Mouse (Mus musculus): Measurements from ENCODE around the gene Cog8.
"Not testable (repeated sequence)": the region's sequence is repeated elsewhere in the genome, so short reads cannot be mapped to it uniquely, and the experiment has no call there.

The Cog8 gene

DNA sequence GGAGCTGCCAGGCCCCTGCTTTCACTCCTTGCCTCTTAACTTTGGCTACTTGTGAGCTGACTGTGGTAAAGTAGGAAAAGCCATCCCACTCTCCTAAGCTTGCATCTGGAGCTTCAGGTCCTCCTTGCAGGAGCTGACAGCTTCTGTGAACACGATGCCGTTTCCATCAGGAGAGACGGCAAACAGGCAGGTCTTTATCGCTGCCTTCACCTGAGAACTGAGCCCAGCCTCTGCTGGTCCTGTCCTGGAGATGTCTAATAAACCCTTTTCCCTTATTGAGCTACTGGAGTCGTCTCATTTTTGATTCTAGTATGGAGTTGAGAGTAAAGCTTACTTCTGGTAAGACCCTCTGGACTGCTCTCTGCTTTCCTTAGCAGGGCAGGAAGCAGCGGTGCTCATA, 11.0 kb downstream of the Cog8 start:
- DNase-seq (ENCODE audit: low spot score), result no peak

GRCm38 (mm10) chr8:107040632-107041031, 15.9 kb downstream of the Cog8 start:
- no peak for DNase-seq (ENCODE audit: low spot score)

DNA sequence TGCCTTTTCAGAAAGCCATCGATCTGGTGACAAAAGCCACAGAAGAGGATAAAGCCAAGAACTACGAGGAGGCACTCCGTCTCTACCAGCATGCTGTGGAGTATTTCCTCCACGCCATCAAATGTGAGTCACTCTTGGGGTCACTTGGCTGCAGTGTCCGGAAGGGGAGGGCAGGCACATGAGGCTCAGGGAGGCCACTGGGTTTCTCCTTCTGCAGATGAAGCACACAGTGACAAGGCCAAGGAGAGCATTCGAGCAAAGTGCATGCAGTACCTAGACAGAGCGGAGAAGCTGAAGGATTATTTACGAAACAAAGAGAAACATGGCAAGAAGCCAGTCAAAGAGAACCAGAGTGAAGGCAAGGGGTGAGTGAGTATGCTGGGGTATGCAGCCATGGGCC, 19.9 kb downstream of the Cog8 start:
- DNase-seq (ENCODE audit: low spot score), result no peak

DNA sequence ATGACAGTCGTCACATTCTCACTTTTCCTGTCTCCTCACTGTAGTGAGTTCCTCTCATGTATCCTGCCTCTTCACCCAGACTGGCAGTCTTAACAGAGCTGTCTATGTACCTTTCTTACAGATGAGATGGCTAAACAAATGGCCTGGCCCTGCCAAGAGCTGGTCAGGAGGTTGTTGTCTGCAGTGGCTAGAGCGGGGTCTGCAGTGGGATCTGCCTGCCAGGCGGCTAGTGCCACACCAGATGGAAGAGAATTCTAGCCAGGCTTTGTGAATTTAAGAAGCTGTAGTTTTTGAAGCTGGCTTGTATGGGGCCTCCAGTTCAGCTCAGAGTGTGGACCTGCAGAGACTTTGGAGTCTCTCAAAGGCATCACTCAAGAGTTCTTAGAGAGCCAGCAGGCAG, 20.8 kb downstream of the Cog8 start:
- DNase-seq (ENCODE audit: low spot score), result no peak

- DNase-seq (ENCODE audit: low spot score), result not testable (repeated sequence)
These were observed 22.9 kb downstream of the Cog8 start for GRCm38 (mm10) chr8:107033609-107034008.

GRCm38 (mm10) chr8:107031577-107032090, 24.9 kb downstream of the Cog8 start:
- no peak for DNase-seq (ENCODE audit: low spot score)

DNA sequence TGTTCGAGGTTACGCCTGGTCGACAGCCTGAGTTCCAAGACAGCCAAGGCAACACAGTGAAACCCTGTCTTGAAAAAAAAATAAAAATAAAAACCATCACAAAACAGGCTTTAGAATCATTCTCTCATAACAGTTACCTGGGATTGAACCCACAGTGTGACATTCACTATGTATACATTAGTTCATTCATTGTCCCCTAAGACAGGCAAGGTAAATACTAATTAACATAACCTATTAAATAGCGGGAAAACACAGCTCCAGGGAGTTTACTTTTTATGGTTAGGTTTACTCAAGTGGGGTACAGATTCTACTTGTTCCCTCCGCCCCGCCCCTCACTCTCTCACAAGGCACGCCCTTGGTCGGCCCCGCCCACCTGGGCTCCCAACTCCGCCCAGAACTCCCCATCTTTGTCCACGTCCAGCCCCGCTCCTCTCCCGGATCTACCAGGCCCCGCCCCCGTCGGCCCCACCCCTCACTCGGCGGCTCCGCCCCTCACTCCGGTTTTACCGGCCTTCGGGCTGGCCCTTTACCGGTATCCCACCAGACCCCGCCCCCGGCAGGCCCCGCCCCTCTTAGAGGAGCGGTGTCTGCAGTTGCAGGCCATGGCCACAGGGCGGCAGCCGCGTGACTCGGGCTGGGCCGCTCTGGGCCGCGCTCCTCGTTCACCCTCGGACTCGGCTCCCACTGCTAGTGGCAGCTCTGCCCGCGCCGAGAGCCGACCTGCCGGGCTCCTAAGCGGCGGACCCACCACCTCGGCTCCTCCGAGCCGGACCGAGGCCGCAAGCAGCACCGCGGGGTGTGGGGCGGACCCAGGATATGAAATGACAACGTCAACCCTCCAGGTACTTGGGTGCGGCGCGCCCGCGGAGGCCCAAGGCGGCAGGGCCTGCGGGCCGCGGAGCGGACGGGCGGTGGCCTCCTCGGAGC, 25.6 kb downstream of the Cog8 start, which contains the start of gene Vps4a:
TSS of gene Vps4a (plus strand) at position 573 of the 927 bp plus-strand sequence.
- DNase-seq (ENCODE audit: low spot score), result peak; percentile 99

DNA sequence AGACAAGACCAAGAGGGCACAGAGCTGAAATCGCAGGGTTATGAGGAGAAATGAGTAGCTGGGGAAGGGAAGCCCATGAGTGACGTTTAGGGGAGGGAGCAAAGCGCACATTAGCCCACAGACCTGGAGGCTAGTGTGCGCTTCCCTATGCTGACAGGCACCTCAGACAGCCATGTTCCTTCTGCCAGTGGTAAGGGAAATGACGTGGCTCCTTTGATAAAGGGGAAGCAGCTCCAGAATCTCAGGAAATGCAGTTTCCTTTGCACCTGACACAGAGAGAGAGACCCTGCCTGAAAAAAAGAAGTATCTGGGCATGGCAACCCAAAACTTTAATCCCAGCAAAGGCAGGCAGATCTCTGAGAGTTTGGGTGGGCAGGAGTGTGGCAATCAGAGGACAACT, 26.4 kb downstream of the Cog8 start:
- DNase-seq (ENCODE audit: low spot score), result no peak

DNA sequence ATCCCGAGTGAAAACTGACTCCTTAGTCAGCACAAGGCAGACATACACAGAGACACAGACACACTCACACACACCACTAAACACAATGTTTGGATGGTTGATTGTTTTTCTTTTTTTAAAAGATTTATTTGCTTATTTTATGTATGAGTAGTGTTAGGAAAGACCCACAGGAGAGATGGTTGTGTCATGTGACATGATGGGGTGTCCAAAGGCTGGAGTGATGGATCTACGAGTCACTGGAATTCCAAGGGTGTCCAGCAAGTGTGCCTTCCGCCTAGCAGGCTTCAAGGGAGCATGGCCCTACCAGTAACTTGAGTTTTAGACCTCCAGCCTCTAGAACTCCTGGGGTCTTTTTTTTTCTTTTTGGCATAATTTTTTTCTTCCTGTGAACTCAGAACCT, 27.2 kb downstream of the Cog8 start:
- DNase-seq (ENCODE audit: low spot score), result no peak

GRCm38 (mm10) chr8:107023479-107023878, 33.0 kb downstream of the Cog8 start:
- DNase-seq (ENCODE audit: low spot score), result no peak

DNA sequence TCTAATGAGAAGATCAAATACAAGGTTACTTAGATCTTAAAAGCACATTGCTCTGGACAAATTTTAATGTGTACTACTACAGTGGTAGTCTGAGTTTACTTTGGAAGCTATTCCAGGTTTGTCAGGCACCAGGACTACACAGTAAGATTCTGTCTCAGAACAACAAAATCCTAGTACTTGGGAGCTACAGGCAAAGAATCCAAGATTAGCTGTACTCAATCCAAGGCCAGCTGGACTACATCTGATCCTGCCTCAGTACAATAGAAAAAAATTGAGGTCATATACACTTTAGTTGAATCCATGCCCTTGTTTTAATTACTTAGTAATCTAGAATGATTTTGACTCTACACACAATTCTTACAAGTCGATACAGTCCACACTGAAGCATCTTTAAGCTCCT, 41.6 kb downstream of the Cog8 start:
- no peak for DNase-seq (ENCODE audit: low spot score)

DNA sequence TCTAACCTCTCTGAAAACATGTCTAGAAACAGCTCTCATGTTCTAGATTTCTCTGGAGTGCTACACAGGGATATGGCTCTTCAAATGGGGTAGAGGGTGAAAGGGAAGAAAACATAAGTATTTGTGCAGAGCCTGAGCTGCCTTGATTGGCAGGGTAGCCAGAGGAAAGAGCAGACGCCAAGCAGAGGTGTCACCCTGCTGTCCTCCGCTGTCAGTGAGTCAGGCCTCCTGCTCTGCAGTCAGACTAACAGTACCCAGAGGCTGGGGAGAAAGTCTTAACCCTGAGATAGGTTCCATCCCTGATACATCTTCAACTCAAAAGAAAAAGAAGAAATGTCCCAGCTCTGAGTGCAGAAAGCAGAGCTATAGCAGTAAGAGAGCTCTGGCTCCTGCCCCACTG, 43.8 kb downstream of the Cog8 start:
- no peak for DNase-seq (ENCODE audit: low spot score)

- DNase-seq (ENCODE audit: low spot score), result no peak
These were observed 48.7 kb downstream of the Cog8 start for GRCm38 (mm10) chr8:107007795-107008194.

DNA sequence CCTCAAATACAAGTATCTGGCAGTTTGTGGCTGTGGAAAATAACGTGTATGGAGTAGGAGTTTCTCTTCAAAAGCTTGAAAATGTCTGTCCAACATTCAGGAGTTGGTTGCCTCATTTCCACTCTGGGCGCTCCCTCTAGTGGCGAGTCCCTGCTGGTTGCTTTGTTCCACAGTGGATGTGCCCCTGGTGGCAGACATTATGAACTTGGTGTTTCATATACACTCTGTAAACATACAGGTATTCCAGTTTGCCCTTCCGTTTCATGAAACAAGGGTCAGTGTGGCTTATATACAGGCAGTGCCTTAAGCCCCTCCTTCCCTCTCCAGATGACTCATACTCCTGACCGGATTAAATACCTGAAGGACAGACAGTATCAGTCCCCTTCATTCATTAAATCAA, 54.0 kb downstream of the Cog8 start:
- DNase-seq (ENCODE audit: low spot score), result peak; percentile 93

GRCm38 (mm10) chr8:106999068-106999467, 57.4 kb downstream of the Cog8 start:
- peak; percentile 36 for DNase-seq (ENCODE audit: low spot score)

DNA sequence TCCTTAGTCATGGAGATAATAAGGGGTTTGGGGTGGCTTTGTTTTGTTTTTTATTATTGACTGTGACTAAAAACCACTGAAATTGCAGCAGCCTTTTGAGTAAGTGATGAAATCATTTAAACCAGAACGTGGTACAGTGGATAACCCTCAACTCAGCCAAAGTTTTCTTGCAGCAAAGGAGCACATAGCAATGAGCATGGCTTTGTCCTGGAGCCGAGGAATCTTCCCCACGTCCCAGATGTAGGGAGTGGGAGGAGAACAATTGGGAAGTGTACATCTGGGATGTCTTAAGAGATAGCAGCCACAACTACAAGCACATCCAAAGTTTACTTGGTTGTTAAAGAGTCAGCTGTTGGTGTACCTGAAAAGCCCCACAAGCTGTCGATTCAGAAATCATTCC, 59.1 kb downstream of the Cog8 start:
- DNase-seq (ENCODE audit: low spot score), result no peak

- not testable (repeated sequence) for DNase-seq (ENCODE audit: low spot score)
These were observed 60.1 kb downstream of the Cog8 start for GRCm38 (mm10) chr8:106996339-106996738.

Measured in ovary, postnatal 14 days (tissue).